Mouse (Mus musculus): ENCODE data around the gene Dtnb.

- no peak for TF ChIP-seq EP300 (optimal IDR thresholded peaks at IDR 0.05)
- TF ChIP-seq CTCF (IDR thresholded peaks at IDR 0.05; ENCODE audit: low read depth): no peak
These were observed 17.9 kb downstream of the Dtnb start for GRCm38 (mm10) chr12:3590039-3590438.

All from stomach, postnatal 0 days (tissue).